Mouse (Mus musculus) brain, embryonic 14.5 days (tissue): ENCODE results near the gene Dbndd1. TPM values are rescaled to one million over a fixed set of nuclear protein-coding genes. Genes with fewer than 3 reads are reported as not detected.
"Not testable (repeated sequence)": the region's sequence is repeated elsewhere in the genome, so short reads cannot be mapped to it uniquely, and the experiment has no call there.

Source experiments
- DNase-seq: peaks from one replicate; pipeline ENCODE4 v3.0.0-alpha.2; 2011; ENCODE audit warnings: low read depth
- CTCF ChIP-seq: fragments of 200-500 bp; IDR thresholded peaks from 2 replicates; pipeline ENCODE4 v1.5.1; 2012; ENCODE audit warnings: inconsistent platforms, mild to moderate bottlenecking, moderate library complexity, borderline replicate concordance; ENCODE audit not compliant: insufficient read depth, insufficient read length; ENCODE audit errors: extremely low read depth
- POLR2A ChIP-seq: fragments of 200-500 bp; IDR thresholded peaks from 2 replicates; pipeline ENCODE4 v1.6.1; 2012; ENCODE audit warnings: mild to moderate bottlenecking, inconsistent platforms, borderline replicate concordance; ENCODE audit not compliant: poor library complexity, insufficient read depth, insufficient read length, severe bottlenecking; ENCODE audit errors: extremely low read depth
- polyA plus RNA-seq: library from polyadenylated mRNA; depleted of rRNA; stranded (reverse); fragments of >200 nt; gene quantifications from 2 replicates; pipeline ENCODE4 v1.2.3, GENCODE M21; 2012; rRNA removed

The Dbndd1 gene
- polyA plus RNA-seq, 1 experiment: 85.3 TPM

- TF ChIP-seq CTCF (peak; percentile 30; the same call in 1 of the 2 replicates), POLR2A (no peak)
- DNase-seq: peak; percentile 21
Measured at GRCm38 (mm10) chr8:123482627-123483026, 32.6 kb downstream of the Dbndd1 start.

- peak; percentile 41 for DNase-seq
- TF ChIP-seq POLR2A: no peak
- no peak for TF ChIP-seq CTCF
Measured at GRCm38 (mm10) chr8:123478456-123479218, 36.6 kb downstream of the Dbndd1 start.

GRCm38 (mm10) chr8:123477737-123478258 is 37.5 kb downstream of the Dbndd1 start, which contains the start of gene Afg3l1:
Gene Afg3l1, plus strand, starts transcription at chr8:123477903.
- TF ChIP-seq POLR2A: peak; percentile 91
- no peak for TF ChIP-seq CTCF
- DNase-seq: peak; percentile 95

GRCm38 (mm10) chr8:123476911-123477736 is 38.1 kb downstream of the Dbndd1 start:
- peak; percentile 71 for DNase-seq
- TF ChIP-seq CTCF (no peak), POLR2A (no peak)

GRCm38 (mm10) chr8:123474549-123474948 is 40.7 kb downstream of the Dbndd1 start:
- not testable (repeated sequence) for DNase-seq

- not testable (repeated sequence) for DNase-seq
Measured at GRCm38 (mm10) chr8:123472991-123473390, 42.3 kb downstream of the Dbndd1 start.

GRCm38 (mm10) chr8:123467476-123467875 is 47.8 kb downstream of the Dbndd1 start:
- TF ChIP-seq POLR2A (no peak), CTCF (no peak)
- DNase-seq: no peak

- DNase-seq: no peak
- TF ChIP-seq CTCF (no peak), POLR2A (no peak)
Measured at GRCm38 (mm10) chr8:123463651-123464050, 51.6 kb downstream of the Dbndd1 start.

Other genes with a start within 250 kb of the Dbndd1 start
- gene Fanca, start 196.9 kb downstream of the Dbndd1 start, polyA plus RNA-seq: 19.4 and 42.7 TPM in 2 replicates
- 42.0 and 47.0 TPM in 2 replicates for gene Spire2, start 182.8 kb downstream of the Dbndd1 start, polyA plus RNA-seq
- gene Tcf25, start 141.7 kb downstream of the Dbndd1 start, polyA plus RNA-seq: 313 and 402 TPM in 2 replicates
- 0.05 and 0.08 TPM in 2 replicates for gene Mc1r, start 108.4 kb downstream of the Dbndd1 start, polyA plus RNA-seq
- gene Tubb3, start 104.0 kb downstream of the Dbndd1 start, polyA plus RNA-seq: 3,325 and 3,474 TPM in 2 replicates
- 53.2 and 55.5 TPM in 2 replicates for gene Def8, start 91.9 kb downstream of the Dbndd1 start, polyA plus RNA-seq
- 31.8 and 35.3 TPM in 2 replicates for gene Afg3l1, start 37.6 kb downstream of the Dbndd1 start, polyA plus RNA-seq
- gene Gas8, start 3.4 kb upstream of the Dbndd1 start, polyA plus RNA-seq: 32.5 and 45.1 TPM in 2 replicates
- 20.9 and 30.1 TPM in 2 replicates for gene Rhou, start 138.5 kb upstream of the Dbndd1 start, polyA plus RNA-seq